Mouse (Mus musculus) limb, embryonic 14.5 days (tissue): ENCODE data around the gene Slc32a1. TPM values are rescaled to one million over a fixed set of nuclear protein-coding genes. Genes with fewer than 3 reads are reported as not detected.

ENCODE experiments used
- ATAC-seq: fragments of 200-750 bp; cut with Nextera tagmentation; 2 replicates; pipeline ENCODE4 v1.8.0; 2017; ENCODE audit warnings: low read depth, moderate number of reproducible peaks, moderate TSS enrichment; ENCODE audit not compliant: low FRiP score
- DNase-seq: peaks from one replicate; pipeline ENCODE4 v3.0.0-alpha.2; 2015; ENCODE audit warnings: low spot score
- H3K27ac ChIP-seq: fragments of 300-500 bp; sonication (generic); replicated peaks from 2 replicates; pipeline ENCODE4 v1.5.1; 2014; ENCODE audit warnings: low read depth, mild to moderate bottlenecking, low read length, moderate library complexity, mixed read lengths
- H3K27me3 ChIP-seq: fragments of 300-500 bp; sonication (generic); 2 replicates; pipeline ENCODE4 v1.6.1; 2014; ENCODE audit warnings: low read length, mixed read lengths; ENCODE audit not compliant: control insufficient read depth, insufficient read depth
- H3K36me3 ChIP-seq: fragments of 300-500 bp; sonication (generic); 2 replicates; pipeline ENCODE4 v1.6.1; 2014; ENCODE audit warnings: mild to moderate bottlenecking, low read length, moderate library complexity, mixed read lengths; ENCODE audit not compliant: control insufficient read depth, insufficient read depth
- H3K4me1 ChIP-seq: fragments of 300-500 bp; sonication (generic); 2 replicates; pipeline ENCODE4 v1.6.1; 2014; ENCODE audit warnings: antibody characterized with exemption, low read length, mixed read lengths; ENCODE audit not compliant: control insufficient read depth, insufficient read depth
- H3K4me2 ChIP-seq: fragments of 300-500 bp; sonication (generic); replicated peaks from 2 replicates; pipeline ENCODE4 v1.6.1; 2014; ENCODE audit warnings: low read depth, mild to moderate bottlenecking, low read length, moderate library complexity; ENCODE audit not compliant: severe bottlenecking
- H3K4me3 ChIP-seq: fragments of 300-500 bp; sonication (generic); replicated peaks from 2 replicates; pipeline ENCODE4 v1.5.1; 2014; ENCODE audit warnings: low read length
- H3K9ac ChIP-seq: fragments of 300-500 bp; sonication (generic); 2 replicates; pipeline ENCODE4 v1.6.1; 2014; ENCODE audit warnings: mild to moderate bottlenecking, low read depth, low read length, moderate library complexity; ENCODE audit not compliant: severe bottlenecking
- H3K9me3 ChIP-seq: fragments of 300-500 bp; sonication (generic); 2 replicates; pipeline ENCODE4 v1.6.1; 2016; ENCODE audit warnings: low read length; ENCODE audit not compliant: control insufficient read depth
- POLR2A ChIP-seq: fragments of 200-500 bp; IDR thresholded peaks from 2 replicates; pipeline ENCODE4 v1.8.0; 2012; ENCODE audit warnings: inconsistent platforms, mild to moderate bottlenecking, moderate library complexity, borderline replicate concordance; ENCODE audit not compliant: insufficient read depth, insufficient read length; ENCODE audit errors: extremely low read depth
- WGBS: fragments of 180-500 bp; shearing (Covaris S2); extraction: QIAGEN DNeasy Blood & Tissue Kit; methylation state at CpG from one replicate; pipeline ENCODE4 v1.1.7; 2014; 5-methylcytosine and 5-hydroxymethylcytosine counted together
- polyA plus RNA-seq, 2 experiments: library from polyadenylated mRNA; depleted of rRNA in 1 of 2; stranded (reverse) in 1 of 2; unstranded in 1 of 2; fragments of >200 nt; fragmentation: Nextera tagmentation in 1 of 2; extraction: Ambion mirVana in 1 of 2; gene quantifications; 2 replicates each; pipeline versions ENCODE4 v1.2.1 to v1.2.3; 2012 to 2014

Slc32a1 gene
- polyA plus RNA-seq, 2 experiments = 0.21 TPM; not detected in 1

DNA sequence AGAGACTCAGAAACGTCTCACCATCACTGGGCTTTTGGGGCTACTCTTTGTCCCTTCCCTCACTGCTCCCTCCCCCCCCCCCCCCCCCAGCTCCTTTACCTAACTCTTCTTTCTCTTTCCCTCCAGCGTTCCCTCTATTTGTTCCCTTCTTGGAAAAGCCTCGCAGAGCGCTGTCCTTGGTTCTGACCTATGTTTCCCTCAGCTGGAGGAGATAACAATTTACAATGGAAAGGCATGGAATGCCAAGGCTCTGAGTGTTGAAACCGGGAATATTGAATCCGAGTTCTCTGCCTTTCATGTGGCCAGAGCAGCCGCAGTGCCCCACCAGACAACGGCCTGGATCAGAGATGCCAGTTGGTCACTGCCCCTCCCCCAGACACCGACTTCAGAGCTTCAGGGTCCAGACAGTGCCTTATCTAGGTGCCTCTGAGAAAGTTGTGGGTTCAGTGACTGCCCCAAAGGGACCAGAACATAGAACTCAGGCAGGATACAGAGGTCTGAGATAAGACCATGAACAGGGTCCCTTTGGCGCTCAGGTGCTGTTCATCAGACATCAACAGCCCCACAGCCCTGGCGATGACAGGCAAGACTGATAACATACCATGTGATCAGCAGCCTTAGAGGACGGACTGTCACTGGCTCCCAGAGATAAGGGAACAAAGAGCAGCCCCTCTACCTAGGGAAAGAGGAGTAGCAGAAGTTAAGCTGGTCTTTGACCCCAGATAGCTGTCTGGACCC lies 25.8 kb upstream of the Slc32a1 start:
- WGBS = 13% methylated on average over 12 of the region's 12 CpGs
- Histone ChIP-seq H3K4me2 (no peak overlapping the region), H3K9ac (no peak overlapping the region), H3K27me3 (no peaks in the 10 kb centered on the region), H3K4me3 (no peak overlapping the region), H3K4me1 (no peaks in the 10 kb centered on the region), H3K36me3 (no peaks in the 10 kb centered on the region), H3K27ac (no peak overlapping the region), H3K9me3 (no peaks in the 10 kb centered on the region)
- ATAC-seq (no peak), DNase-seq (peak; percentile 76)
- TF ChIP-seq POLR2A = no peak

DNA sequence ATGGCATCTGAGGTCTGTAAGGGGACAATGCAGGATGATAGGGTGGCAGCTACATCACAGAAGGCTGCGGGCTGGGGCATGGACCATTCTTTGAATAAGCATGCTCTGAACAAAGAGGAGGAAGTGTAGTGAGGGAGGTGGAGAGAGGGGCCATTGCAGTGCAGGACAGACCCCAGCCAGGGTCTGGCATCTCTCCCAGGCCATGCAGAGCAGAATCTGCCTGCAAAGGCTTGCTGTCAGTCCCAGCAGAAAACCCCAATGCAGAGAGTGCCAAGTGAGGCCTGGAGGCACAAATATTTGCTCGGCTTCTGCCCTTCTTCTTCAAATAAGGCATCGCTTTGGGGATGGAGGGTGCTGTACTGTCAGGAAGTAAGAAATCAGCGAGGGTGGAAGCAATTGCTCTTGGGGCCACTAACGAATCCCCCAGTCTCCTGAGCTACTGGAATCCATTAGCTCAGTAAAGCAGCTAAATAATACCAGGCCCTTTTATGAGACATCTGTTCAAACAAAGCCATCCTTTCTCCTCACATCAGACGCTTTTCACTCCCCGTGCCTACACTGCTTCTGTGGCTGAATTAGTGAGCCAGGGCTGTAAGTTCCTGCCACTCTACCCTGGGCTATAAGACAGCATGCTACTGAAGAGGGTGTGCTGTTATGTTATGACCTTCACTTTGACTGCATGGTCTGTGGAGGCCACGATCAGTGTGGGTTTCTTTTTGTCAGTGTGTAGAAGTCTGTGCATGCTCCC lies 21.9 kb upstream of the Slc32a1 start:
- Histone ChIP-seq H3K27ac (no peak overlapping the region), H3K4me1 (no peaks in the 10 kb centered on the region), H3K4me2 (no peak overlapping the region), H3K9me3 (no peaks in the 10 kb centered on the region), H3K9ac (no peak overlapping the region), H3K36me3 (no peaks in the 10 kb centered on the region), H3K4me3 (no peak overlapping the region), H3K27me3 (no peaks in the 10 kb centered on the region)
- ATAC-seq (no peak), DNase-seq (no peak)
- WGBS = 28% methylated on average over 8 of the region's 8 CpGs
- TF ChIP-seq POLR2A = no peak

DNA sequence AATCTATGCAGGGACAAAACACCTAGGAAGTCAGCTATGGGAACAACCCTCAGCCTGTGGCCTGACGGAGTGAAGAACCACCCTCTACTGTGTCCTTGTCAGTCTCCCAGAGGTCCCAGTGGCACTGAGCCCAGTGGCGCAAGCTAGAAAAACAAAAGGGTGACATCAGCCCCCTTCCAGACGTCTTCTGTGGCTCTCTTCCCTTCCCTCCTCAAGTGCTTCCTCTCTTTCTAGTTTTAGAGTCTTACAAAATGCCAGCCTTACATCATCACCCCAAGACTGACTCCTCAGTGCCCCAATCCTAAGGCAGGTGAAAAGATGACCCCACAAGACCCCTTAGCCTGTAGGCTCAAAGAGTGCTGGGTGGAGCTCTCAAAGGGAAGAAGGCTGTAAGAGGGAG lies 20.1 kb upstream of the Slc32a1 start:
- no peaks in the 10 kb centered on the region for H3K36me3 ChIP-seq
- ATAC-seq (no peak), DNase-seq (no peak)
- H3K4me1 ChIP-seq = no peaks in the 10 kb centered on the region
- no peaks in the 10 kb centered on the region for H3K27me3 ChIP-seq
- no peaks in the 10 kb centered on the region for H3K9me3 ChIP-seq
- no peak overlapping the region for H3K9ac ChIP-seq
- H3K27ac ChIP-seq = no peak overlapping the region
- no peak overlapping the region for H3K4me2 ChIP-seq
- TF ChIP-seq POLR2A = no peak
- no peak overlapping the region for H3K4me3 ChIP-seq
- WGBS = 69% methylated on average over 3 of the region's 3 CpGs

DNA sequence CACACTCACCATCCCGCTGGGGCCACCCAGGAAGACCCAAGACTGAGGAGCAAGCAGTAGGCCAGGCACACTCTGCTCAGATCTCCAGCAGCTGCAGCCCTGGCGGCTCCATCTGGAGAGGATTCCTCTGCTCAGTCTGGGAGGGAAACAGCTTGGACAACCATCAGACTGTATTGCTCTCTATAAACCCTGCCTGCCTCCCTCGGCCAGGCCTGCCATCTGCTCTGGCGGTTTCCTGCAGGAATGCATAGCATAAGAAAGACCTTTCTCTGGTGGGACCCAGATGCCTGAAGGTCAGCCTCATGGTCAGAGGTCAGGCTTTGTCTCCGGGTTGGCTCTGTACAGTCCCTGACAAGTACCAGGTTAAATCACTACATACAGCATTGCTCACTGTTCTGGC lies 19.3 kb upstream of the Slc32a1 start:
- DNase-seq (no peak), ATAC-seq (no peak)
- Histone ChIP-seq H3K4me2 (no peak overlapping the region), H3K36me3 (no peaks in the 10 kb centered on the region), H3K9me3 (no peaks in the 10 kb centered on the region), H3K4me1 (no peaks in the 10 kb centered on the region), H3K27ac (no peak overlapping the region), H3K9ac (no peak overlapping the region), H3K27me3 (peaks cover 5% of the 10 kb centered on the region; the same call in 1 of the 2 replicates), H3K4me3 (no peak overlapping the region)
- TF ChIP-seq POLR2A = no peak
- WGBS = 33% methylated on average over 5 of the region's 5 CpGs

DNA sequence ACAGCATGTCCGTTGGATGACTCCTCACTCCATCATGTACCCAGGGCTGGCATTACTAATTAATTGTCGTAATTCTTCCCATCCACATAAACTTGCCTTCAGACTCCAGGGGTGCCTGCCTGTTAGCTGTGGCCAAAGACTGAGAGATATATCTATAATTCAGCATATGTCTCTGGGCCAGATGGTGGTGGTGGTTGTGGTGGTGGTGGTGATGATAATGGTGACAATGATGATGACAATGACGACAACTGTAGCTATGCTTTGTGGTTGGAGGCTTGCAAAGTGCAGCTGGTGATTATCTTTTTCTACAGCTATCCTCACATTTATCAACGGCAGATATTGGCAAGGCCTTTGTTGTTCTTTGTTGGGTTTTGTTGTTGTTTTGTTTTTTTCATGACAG lies 17.2 kb upstream of the Slc32a1 start:
- H3K4me3 ChIP-seq = no peak overlapping the region
- no peak overlapping the region for H3K4me2 ChIP-seq
- no peaks in the 10 kb centered on the region for H3K36me3 ChIP-seq
- no peaks in the 10 kb centered on the region for H3K4me1 ChIP-seq
- no peak for DNase-seq
- ATAC-seq = no peak
- H3K27me3 ChIP-seq = peaks cover 10% of the 10 kb centered on the region; the same call in 1 of the 2 replicates
- no peak overlapping the region for H3K27ac ChIP-seq
- H3K9ac ChIP-seq = no peak overlapping the region
- no peaks in the 10 kb centered on the region for H3K9me3 ChIP-seq
- 77% methylated on average over 4 of the region's 4 CpGs for WGBS
- no peak for TF ChIP-seq POLR2A
